Mouse (Mus musculus) embryonic fibroblast, embryonic 13.5 days (primary cell): ENCODE measurements around the gene Hoxa11.

Experiments used
- CTCF ChIP-seq: IDR thresholded peaks from 2 replicates; pipeline ENCODE4 v1.5.1; 2011; ENCODE audit warnings: mild to moderate bottlenecking, control low read depth, low read length, moderate library complexity, borderline replicate concordance; ENCODE audit not compliant: insufficient read depth
- POLR2A ChIP-seq: IDR thresholded peaks from 2 replicates; pipeline ENCODE4 v1.6.1; 2011; ENCODE audit warnings: low read depth, mild to moderate bottlenecking, control low read depth, low read length, moderate library complexity

GRCm38 (mm10) chr6:52221337-52221992 lies 24.1 kb downstream of the Hoxa11 start, which contains the start of gene Hoxa7:
- TF ChIP-seq CTCF (peak; percentile 70), POLR2A (peak; percentile 28; the same call in 1 of the 2 replicates)
